Mouse (Mus musculus) limb, embryonic 14.5 days (tissue): ENCODE results near the gene Rcc1l. TPM values are rescaled to one million over a fixed set of nuclear protein-coding genes. Genes with fewer than 3 reads are reported as not detected.

Experiments used
- ATAC-seq: fragments of 200-750 bp; cut with Nextera tagmentation; 2 replicates; pipeline ENCODE4 v1.8.0; 2017; ENCODE audit warnings: low read depth, moderate number of reproducible peaks, moderate TSS enrichment; ENCODE audit not compliant: low FRiP score
- DNase-seq: peaks from one replicate; pipeline ENCODE4 v3.0.0-alpha.2; 2015; ENCODE audit warnings: low spot score
- H3K27ac ChIP-seq: fragments of 300-500 bp; sonication (generic); replicated peaks from 2 replicates; pipeline ENCODE4 v1.5.1; 2014; ENCODE audit warnings: low read depth, mild to moderate bottlenecking, low read length, moderate library complexity, mixed read lengths
- H3K27me3 ChIP-seq: fragments of 300-500 bp; sonication (generic); 2 replicates; pipeline ENCODE4 v1.6.1; 2014; ENCODE audit warnings: low read length, mixed read lengths; ENCODE audit not compliant: control insufficient read depth, insufficient read depth
- H3K36me3 ChIP-seq: fragments of 300-500 bp; sonication (generic); 2 replicates; pipeline ENCODE4 v1.6.1; 2014; ENCODE audit warnings: mild to moderate bottlenecking, low read length, moderate library complexity, mixed read lengths; ENCODE audit not compliant: control insufficient read depth, insufficient read depth
- H3K4me1 ChIP-seq: fragments of 300-500 bp; sonication (generic); 2 replicates; pipeline ENCODE4 v1.6.1; 2014; ENCODE audit warnings: antibody characterized with exemption, low read length, mixed read lengths; ENCODE audit not compliant: control insufficient read depth, insufficient read depth
- H3K4me2 ChIP-seq: fragments of 300-500 bp; sonication (generic); replicated peaks from 2 replicates; pipeline ENCODE4 v1.6.1; 2014; ENCODE audit warnings: low read depth, mild to moderate bottlenecking, low read length, moderate library complexity; ENCODE audit not compliant: severe bottlenecking
- H3K4me3 ChIP-seq: fragments of 300-500 bp; sonication (generic); replicated peaks from 2 replicates; pipeline ENCODE4 v1.5.1; 2014; ENCODE audit warnings: low read length
- H3K9ac ChIP-seq: fragments of 300-500 bp; sonication (generic); 2 replicates; pipeline ENCODE4 v1.6.1; 2014; ENCODE audit warnings: mild to moderate bottlenecking, low read depth, low read length, moderate library complexity; ENCODE audit not compliant: severe bottlenecking
- H3K9me3 ChIP-seq: fragments of 300-500 bp; sonication (generic); 2 replicates; pipeline ENCODE4 v1.6.1; 2016; ENCODE audit warnings: low read length; ENCODE audit not compliant: control insufficient read depth
- POLR2A ChIP-seq: fragments of 200-500 bp; IDR thresholded peaks from 2 replicates; pipeline ENCODE4 v1.8.0; 2012; ENCODE audit warnings: inconsistent platforms, mild to moderate bottlenecking, moderate library complexity, borderline replicate concordance; ENCODE audit not compliant: insufficient read depth, insufficient read length; ENCODE audit errors: extremely low read depth
- whole genome bisulfite sequencing: fragments of 180-500 bp; shearing (Covaris S2); extraction: QIAGEN DNeasy Blood & Tissue Kit; methylation state at CpG from one replicate; pipeline ENCODE4 v1.1.7; 2014; 5-methylcytosine and 5-hydroxymethylcytosine counted together
- polyA plus RNA-seq, 2 experiments: library from polyadenylated mRNA; depleted of rRNA in 1 of 2; stranded (reverse) in 1 of 2; unstranded in 1 of 2; fragments of >200 nt; fragmentation: Nextera tagmentation in 1 of 2; extraction: Ambion mirVana in 1 of 2; gene quantifications; 2 replicates each; pipeline versions ENCODE4 v1.2.1 to v1.2.3; 2012 to 2014

Rcc1l gene
- polyA plus RNA-seq, 2 experiments: 24.7 to 30.1 TPM

GRCm38 (mm10) chr5:134121138-134121892 lies 55.3 kb downstream of the Rcc1l start:
- no peak for TF ChIP-seq POLR2A
- no peak overlapping the region for H3K4me2 ChIP-seq
- no peak overlapping the region for H3K9ac ChIP-seq
- H3K36me3 ChIP-seq: peaks cover 4% of the 10 kb centered on the region; the same call in 1 of the 2 replicates
- no peaks in the 10 kb centered on the region for H3K9me3 ChIP-seq
- WGBS: 72% methylated on average over 8 of the region's 9 CpGs
- no peak overlapping the region for H3K27ac ChIP-seq
- no peak overlapping the region for H3K4me3 ChIP-seq
- no peaks in the 10 kb centered on the region for H3K4me1 ChIP-seq
- DNase-seq (peak; percentile 33), ATAC-seq (no peak)
- H3K27me3 ChIP-seq: no peaks in the 10 kb centered on the region

- Histone ChIP-seq H3K4me1 (no peaks in the 10 kb centered on the region), H3K4me2 (no peak overlapping the region), H3K4me3 (no peak overlapping the region), H3K9me3 (no peaks in the 10 kb centered on the region), H3K27ac (no peak overlapping the region), H3K27me3 (no peaks in the 10 kb centered on the region), H3K9ac (no peak overlapping the region), H3K36me3 (peaks cover 4% of the 10 kb centered on the region; the same call in 1 of the 2 replicates)
- no peak for TF ChIP-seq POLR2A
- DNase-seq (no peak), ATAC-seq (no peak)
- 82% methylated on average over 3 of the region's 3 CpGs for WGBS
Observed at GRCm38 (mm10) chr5:134120135-134120534, 56.4 kb downstream of the Rcc1l start.

DNA sequence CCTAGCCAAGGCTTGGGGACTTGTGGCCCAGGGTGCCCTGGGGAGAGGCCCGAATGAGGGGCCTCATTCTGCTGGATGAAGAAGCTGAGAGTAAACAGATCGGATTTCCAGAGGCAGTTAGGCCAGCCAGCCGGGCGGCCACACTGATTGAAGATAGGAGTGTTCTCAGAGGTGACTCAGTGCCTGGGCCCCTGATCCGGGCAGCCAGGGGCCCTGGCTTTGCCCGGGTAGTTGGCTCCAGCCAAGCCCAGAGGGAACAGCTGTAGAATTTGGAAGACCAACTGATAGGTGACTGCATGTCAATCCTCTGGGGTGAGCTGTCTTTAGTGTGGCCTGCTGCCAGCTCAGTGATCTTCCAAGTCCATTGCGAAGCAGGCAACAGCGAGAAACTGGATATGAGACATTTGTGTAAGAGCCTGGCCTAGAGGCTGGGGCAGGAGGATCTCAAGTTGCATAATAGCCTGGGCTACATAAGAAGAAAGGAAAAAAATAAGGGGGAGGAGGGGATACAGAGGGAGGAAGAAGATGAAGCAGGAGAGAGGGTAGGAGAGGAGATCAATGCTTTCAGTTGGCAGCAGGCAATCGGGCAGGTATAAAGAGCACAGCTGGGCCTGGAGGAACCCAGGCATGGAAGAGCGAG lies 57.0 kb downstream of the Rcc1l start:
- no peak overlapping the region for H3K4me2 ChIP-seq
- H3K9ac ChIP-seq: no peak overlapping the region
- H3K27me3 ChIP-seq: no peaks in the 10 kb centered on the region
- H3K9me3 ChIP-seq: no peaks in the 10 kb centered on the region
- H3K4me3 ChIP-seq: no peak overlapping the region
- peaks cover 4% of the 10 kb centered on the region; the same call in 1 of the 2 replicates for H3K36me3 ChIP-seq
- ATAC-seq (0 out of 2 replicates have a peak, but pooled peaks have one; percentile 23), DNase-seq (no peak)
- no peaks in the 10 kb centered on the region for H3K4me1 ChIP-seq
- 52% methylated on average over 10 of the region's 10 CpGs for WGBS
- H3K27ac ChIP-seq: no peak overlapping the region
- TF ChIP-seq POLR2A: no peak

DNA sequence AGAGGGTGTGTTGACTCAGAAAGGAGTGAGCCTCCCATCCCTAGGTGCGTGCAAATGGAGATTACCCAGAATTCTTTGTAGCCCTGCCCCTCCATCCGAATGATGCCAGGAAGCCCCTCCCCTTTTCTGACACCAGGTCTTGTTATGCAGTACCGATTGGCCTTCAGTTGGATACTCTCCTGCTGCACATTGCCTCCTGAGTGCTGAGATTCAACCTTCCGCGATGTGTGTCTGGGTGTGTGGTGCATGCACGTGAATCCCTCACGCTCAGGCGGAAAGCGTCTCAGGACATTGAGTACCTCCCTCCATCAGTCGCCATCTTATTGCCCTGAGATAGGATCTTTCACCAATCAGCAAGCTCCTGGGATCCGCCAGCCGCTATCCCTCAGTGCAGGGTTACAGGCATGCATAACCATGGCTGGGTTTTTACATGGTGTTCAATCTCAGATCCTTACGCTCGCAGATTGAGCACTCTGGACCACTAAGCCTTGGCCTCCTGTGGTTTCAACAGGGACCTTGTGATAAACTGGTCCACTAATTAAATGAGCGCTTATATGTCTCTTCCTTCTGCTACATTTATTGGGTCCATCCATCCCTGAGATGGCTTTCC lies 57.7 kb downstream of the Rcc1l start:
- TF ChIP-seq POLR2A: no peak
- Histone ChIP-seq H3K27me3 (no peaks in the 10 kb centered on the region), H3K36me3 (peaks cover 6% of the 10 kb centered on the region; the same call in 1 of the 2 replicates), H3K9ac (no peak overlapping the region), H3K4me2 (no peak overlapping the region), H3K9me3 (no peaks in the 10 kb centered on the region), H3K4me3 (no peak overlapping the region), H3K4me1 (no peaks in the 10 kb centered on the region), H3K27ac (no peak overlapping the region)
- WGBS: 91% methylated on average over 15 of the region's 15 CpGs
- DNase-seq (no peak), ATAC-seq (no peak)

GRCm38 (mm10) chr5:134115639-134116259 lies 60.8 kb downstream of the Rcc1l start:
- H3K4me2 ChIP-seq: no peak overlapping the region
- ATAC-seq (no peak), DNase-seq (no peak)
- 86% methylated on average over 7 of the region's 7 CpGs for WGBS
- H3K27ac ChIP-seq: no peak overlapping the region
- H3K9me3 ChIP-seq: 0 out of 2 replicates have a peak, but pooled peaks cover 3% of the 10 kb centered on the region
- H3K9ac ChIP-seq: no peak overlapping the region
- no peaks in the 10 kb centered on the region for H3K4me1 ChIP-seq
- H3K36me3 ChIP-seq: peaks cover 13% of the 10 kb centered on the region; the same call in 1 of the 2 replicates
- no peak for TF ChIP-seq POLR2A
- no peaks in the 10 kb centered on the region for H3K27me3 ChIP-seq
- no peak overlapping the region for H3K4me3 ChIP-seq
